Mouse (Mus musculus): ENCODE data around the gene Kif1b.
"Not testable (repeated sequence)": the region's sequence is repeated elsewhere in the genome, so short reads cannot be mapped to it uniquely, and the experiment has no call there.

Kif1b gene

GRCm38 (mm10) chr4:149169926-149170325 lies 137.6 kb downstream of the Kif1b start:
- DNase-seq (ENCODE audit: low spot score): not testable (repeated sequence)

- DNase-seq (ENCODE audit: low spot score): no peak
These were observed 139.5 kb downstream of the Kif1b start for GRCm38 (mm10) chr4:149168016-149168415.

- no peak for DNase-seq (ENCODE audit: low spot score)
These were observed 140.4 kb downstream of the Kif1b start for GRCm38 (mm10) chr4:149166957-149167611.

- peak; percentile 94 for DNase-seq (ENCODE audit: low spot score)
These were observed 141.1 kb downstream of the Kif1b start, which contains the start of gene Pgd for GRCm38 (mm10) chr4:149166215-149166946. Gene Pgd, minus strand, starts transcription at chr4:149166771.

- DNase-seq (ENCODE audit: low spot score): no peak
These were observed 143.3 kb downstream of the Kif1b start for GRCm38 (mm10) chr4:149164150-149164549.

GRCm38 (mm10) chr4:149163196-149163595 lies 144.3 kb downstream of the Kif1b start:
- no peak for DNase-seq (ENCODE audit: low spot score)

- DNase-seq (ENCODE audit: low spot score): no peak
These were observed 146.3 kb downstream of the Kif1b start for GRCm38 (mm10) chr4:149161166-149161565.

GRCm38 (mm10) chr4:149159891-149160290 lies 147.6 kb downstream of the Kif1b start:
- DNase-seq (ENCODE audit: low spot score): no peak

GRCm38 (mm10) chr4:149159203-149159602 lies 148.3 kb downstream of the Kif1b start:
- DNase-seq (ENCODE audit: low spot score): no peak

GRCm38 (mm10) chr4:149157415-149157973 lies 150.0 kb downstream of the Kif1b start:
- DNase-seq (ENCODE audit: low spot score): no peak

GRCm38 (mm10) chr4:149155711-149156110 lies 151.8 kb downstream of the Kif1b start:
- DNase-seq (ENCODE audit: low spot score): no peak

- no peak for DNase-seq (ENCODE audit: low spot score)
These were observed 152.6 kb downstream of the Kif1b start for GRCm38 (mm10) chr4:149154859-149155258.

GRCm38 (mm10) chr4:149150721-149151120 lies 156.8 kb downstream of the Kif1b start:
- DNase-seq (ENCODE audit: low spot score): no peak

- DNase-seq (ENCODE audit: low spot score): no peak
These were observed 157.2 kb downstream of the Kif1b start for GRCm38 (mm10) chr4:149150256-149150655.

- no peak for DNase-seq (ENCODE audit: low spot score)
These were observed 157.9 kb downstream of the Kif1b start for GRCm38 (mm10) chr4:149149611-149150010.

- DNase-seq (ENCODE audit: low spot score): no peak
These were observed 158.3 kb downstream of the Kif1b start for GRCm38 (mm10) chr4:149149196-149149595.

GRCm38 (mm10) chr4:149148084-149148483 lies 159.4 kb downstream of the Kif1b start:
- no peak for DNase-seq (ENCODE audit: low spot score)

- no peak for DNase-seq (ENCODE audit: low spot score)
These were observed 160.0 kb downstream of the Kif1b start for GRCm38 (mm10) chr4:149147528-149147927.

- no peak for DNase-seq (ENCODE audit: low spot score)
These were observed 162.3 kb downstream of the Kif1b start for GRCm38 (mm10) chr4:149145151-149145550.

- DNase-seq (ENCODE audit: low spot score): peak; percentile 68
These were observed 163.0 kb downstream of the Kif1b start for GRCm38 (mm10) chr4:149144459-149144858.

GRCm38 (mm10) chr4:149143594-149143993 lies 163.9 kb downstream of the Kif1b start:
- no peak for DNase-seq (ENCODE audit: low spot score)

GRCm38 (mm10) chr4:149138515-149138914 lies 169.0 kb downstream of the Kif1b start:
- no peak for DNase-seq (ENCODE audit: low spot score)
